Mouse (Mus musculus) embryonic facial prominence, embryonic 15.5 days (tissue): ENCODE results near the gene Atp2b2. TPM values are rescaled to one million over a fixed set of nuclear protein-coding genes. Genes with fewer than 3 reads are reported as not detected.
A peak's percentile ranks its signal among the peaks of the same experiment; 100 is the strongest.
"Not testable (repeated sequence)": the region's sequence is repeated elsewhere in the genome, so short reads cannot be mapped to it uniquely, and the experiment has no call there.

Experiments used
- ATAC-seq: fragments of 200-750 bp; cut with Nextera tagmentation; 2 replicates; pipeline ENCODE4 v1.8.0; 2017; ENCODE audit warnings: low read depth, moderate TSS enrichment; ENCODE audit not compliant: insufficient number of reproducible peaks, low FRiP score, low TSS enrichment
- H3K27ac ChIP-seq: fragments of 300-500 bp; sonication (generic); replicated peaks from 2 replicates; pipeline ENCODE4 v1.5.1; 2015; ENCODE audit warnings: mild to moderate bottlenecking, inconsistent platforms
- H3K27me3 ChIP-seq: fragments of 300-500 bp; sonication (generic); 2 replicates; pipeline ENCODE4 v1.6.1; 2015; ENCODE audit warnings: inconsistent platforms
- H3K36me3 ChIP-seq: fragments of 300-500 bp; sonication (generic); 2 replicates; pipeline ENCODE4 v1.6.1; 2015; ENCODE audit warnings: mild to moderate bottlenecking, inconsistent platforms
- H3K4me1 ChIP-seq: fragments of 300-500 bp; sonication (generic); 2 replicates; pipeline ENCODE4 v1.6.1; 2015; ENCODE audit warnings: inconsistent platforms
- H3K4me2 ChIP-seq: fragments of 300-500 bp; sonication (generic); replicated peaks from 2 replicates; pipeline ENCODE4 v1.6.1; 2015; ENCODE audit warnings: mild to moderate bottlenecking, inconsistent platforms
- H3K4me3 ChIP-seq: fragments of 300-500 bp; sonication (generic); replicated peaks from 2 replicates; pipeline ENCODE4 v1.5.1; 2015; ENCODE audit warnings: mild to moderate bottlenecking, inconsistent platforms
- H3K9ac ChIP-seq: fragments of 300-500 bp; sonication (generic); 2 replicates; pipeline ENCODE4 v1.6.1; 2015; ENCODE audit warnings: inconsistent platforms
- H3K9me3 ChIP-seq: fragments of 300-500 bp; sonication (generic); replicated peaks from 2 replicates; pipeline ENCODE4 v1.6.1; 2016; ENCODE audit warnings: inconsistent platforms
- WGBS: fragments of 180-500 bp; shearing (Covaris S2); methylation state at CpG from one replicate; pipeline ENCODE4 v1.1.7; 2015; 5-methylcytosine and 5-hydroxymethylcytosine counted together
- polyA plus RNA-seq: library from polyadenylated mRNA; unstranded; fragments of >200 nt; fragmentation: Nextera tagmentation; extraction: Ambion mirVana; gene quantifications from 2 replicates; pipeline ENCODE4 v1.2.1, GENCODE M21; 2015

Atp2b2 gene
- polyA plus RNA-seq, 1 experiment from 2014 or later = 0.13 TPM

DNA sequence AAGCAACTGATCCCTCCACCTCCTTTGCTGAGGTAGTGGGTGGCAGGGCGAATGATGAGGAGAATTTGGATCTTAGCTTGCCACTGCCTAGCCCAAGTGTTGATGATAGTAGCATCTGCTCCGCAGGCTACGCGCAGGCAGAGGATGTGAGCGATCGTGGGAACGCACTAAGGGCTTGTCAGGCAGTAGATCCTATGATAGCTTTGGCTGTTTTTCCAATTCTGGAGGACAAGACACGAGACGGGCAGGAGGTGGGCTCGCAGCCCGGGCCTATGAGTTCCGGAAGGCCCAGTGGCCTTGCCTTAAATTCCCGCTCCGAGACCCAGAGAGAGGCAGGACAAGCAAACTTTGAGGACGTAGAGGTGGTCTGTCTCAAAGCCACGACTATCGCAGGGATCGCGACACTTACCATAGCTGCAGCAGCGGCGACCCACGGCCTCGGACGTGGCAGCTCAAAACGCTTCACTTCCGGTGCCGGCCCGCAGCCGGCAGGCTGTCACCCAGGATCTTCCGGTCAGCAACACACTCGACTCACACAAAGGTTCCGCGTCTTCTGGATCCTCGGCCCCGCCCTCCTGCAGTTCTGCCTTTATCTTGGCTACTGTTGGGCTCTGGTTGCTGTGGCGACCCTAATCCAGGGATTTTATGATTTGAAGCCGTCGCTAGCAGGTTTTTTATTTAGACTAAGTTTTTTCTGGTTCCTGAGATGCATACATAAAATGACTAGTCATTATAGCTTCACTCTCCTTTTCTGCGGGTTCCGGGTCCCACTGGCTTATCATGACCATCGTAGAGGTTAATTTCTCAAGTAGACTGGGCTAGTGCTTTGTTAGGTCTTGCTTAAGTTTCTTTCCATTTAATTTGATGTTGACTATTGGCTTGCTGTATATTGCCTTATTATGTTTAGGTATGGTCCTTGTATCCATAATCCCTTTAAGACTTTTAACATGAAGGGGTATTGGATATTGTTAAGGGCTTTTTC lies 301.9 kb downstream of the Atp2b2 start, which contains the start of gene Sec13:
Sec13 (minus strand) TSS at position 508 of the 982 bp plus-strand sequence.
- H3K9me3 ChIP-seq = no peaks in the 10 kb centered on the region
- peaks cover 14% of the 10 kb centered on the region for H3K4me1 ChIP-seq
- H3K9ac ChIP-seq = peak within 1 kb of the TSS; percentile 87
- H3K4me3 ChIP-seq = peak within 1 kb of the TSS; percentile 86
- H3K4me2 ChIP-seq = peak within 1 kb of the TSS; percentile 77
- no peaks in the 10 kb centered on the region for H3K27me3 ChIP-seq
- peaks cover 28% of the 10 kb centered on the region for H3K36me3 ChIP-seq
- peak; percentile 74; the same call in 1 of the 2 replicates for ATAC-seq
- H3K27ac ChIP-seq = peak within 1 kb of the TSS; percentile 80
- WGBS = 7% methylated on average over 41 of the region's 41 CpGs

GRCm38 (mm10) chr6:113737318-113738046 lies 304.9 kb downstream of the Atp2b2 start:
- H3K9ac ChIP-seq = no peak overlapping the region
- H3K9me3 ChIP-seq = no peaks in the 10 kb centered on the region
- no peak overlapping the region for H3K4me2 ChIP-seq
- ATAC-seq = no peak
- H3K4me3 ChIP-seq = no peak overlapping the region
- no peaks in the 10 kb centered on the region for H3K27me3 ChIP-seq
- H3K4me1 ChIP-seq = peaks cover 14% of the 10 kb centered on the region
- no peak overlapping the region for H3K27ac ChIP-seq
- peaks cover 56% of the 10 kb centered on the region for H3K36me3 ChIP-seq
- WGBS = 88% methylated on average over 9 of the region's 9 CpGs

DNA sequence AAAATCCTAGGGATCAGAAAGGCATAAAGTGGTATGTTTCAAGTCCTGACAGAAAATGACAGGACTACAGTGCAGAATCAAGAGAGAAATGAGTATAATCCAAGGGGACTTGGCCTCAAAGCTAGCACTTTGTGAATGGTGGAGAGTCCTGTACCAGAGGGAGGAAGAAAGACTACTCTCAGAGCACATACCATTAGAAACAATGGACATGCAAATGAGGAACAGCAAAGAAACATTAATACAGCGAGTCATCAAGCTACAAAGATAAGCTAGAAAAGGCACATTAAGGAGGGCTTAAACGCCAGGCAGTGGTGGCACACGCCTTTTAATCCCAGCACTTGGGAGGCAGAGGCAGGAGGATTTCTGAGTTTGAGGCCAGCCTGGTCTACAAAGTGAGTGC lies 311.1 kb downstream of the Atp2b2 start:
- Histone ChIP-seq H3K36me3 (peaks cover 96% of the 10 kb centered on the region), H3K4me2 (no peak overlapping the region), H3K27ac (no peak overlapping the region), H3K9me3 (no peaks in the 10 kb centered on the region), H3K9ac (no peak overlapping the region), H3K4me3 (no peak overlapping the region), H3K4me1 (no peaks in the 10 kb centered on the region), H3K27me3 (no peaks in the 10 kb centered on the region)
- WGBS = 90% methylated on average over 3 of the region's 3 CpGs
- ATAC-seq = no peak

DNA sequence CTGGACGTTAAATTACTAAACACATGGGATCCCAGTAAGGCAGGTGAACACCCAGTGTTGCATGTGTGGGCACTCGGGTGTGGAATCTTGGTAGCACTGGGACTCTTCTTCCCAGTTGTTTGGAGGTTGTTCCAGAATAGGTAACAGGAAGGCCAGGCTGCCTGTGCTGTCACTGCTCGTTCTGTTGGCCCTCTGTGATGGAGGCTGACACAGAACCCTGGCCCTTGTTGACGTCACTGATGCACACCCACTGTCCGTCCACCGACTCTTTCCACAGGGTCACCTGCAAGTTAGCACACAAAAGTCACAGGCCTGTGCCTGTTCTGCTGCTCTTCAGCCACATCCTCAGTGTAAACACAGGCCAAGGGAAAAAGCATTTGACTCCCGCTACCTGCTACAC lies 314.2 kb downstream of the Atp2b2 start:
- ATAC-seq = no peak
- WGBS = 90% methylated on average over 7 of the region's 7 CpGs
- H3K27ac ChIP-seq = no peak overlapping the region
- no peak overlapping the region for H3K4me2 ChIP-seq
- no peaks in the 10 kb centered on the region for H3K4me1 ChIP-seq
- peaks cover 94% of the 10 kb centered on the region for H3K36me3 ChIP-seq
- no peaks in the 10 kb centered on the region for H3K9me3 ChIP-seq
- no peaks in the 10 kb centered on the region for H3K27me3 ChIP-seq
- no peak overlapping the region for H3K4me3 ChIP-seq
- H3K9ac ChIP-seq = no peak overlapping the region

GRCm38 (mm10) chr6:113721061-113721460 lies 321.4 kb downstream of the Atp2b2 start:
- no peaks in the 10 kb centered on the region for H3K9me3 ChIP-seq
- H3K4me2 ChIP-seq = no peak overlapping the region
- H3K27me3 ChIP-seq = no peaks in the 10 kb centered on the region
- H3K4me3 ChIP-seq = no peak overlapping the region
- H3K9ac ChIP-seq = no peak overlapping the region
- no peak for ATAC-seq
- H3K36me3 ChIP-seq = peaks cover 60% of the 10 kb centered on the region
- no peaks in the 10 kb centered on the region for H3K4me1 ChIP-seq
- WGBS = 85% methylated on average over 4 of the region's 4 CpGs
- H3K27ac ChIP-seq = no peak overlapping the region

GRCm38 (mm10) chr6:113719878-113720277 lies 322.5 kb downstream of the Atp2b2 start, which contains the start of gene Ghrl:
Gene Ghrl, minus strand, starts transcription at chr6:113719880.
- Histone ChIP-seq H3K4me1 (no peaks in the 10 kb centered on the region), H3K4me2 (no peak within 1 kb of the TSS), H3K9ac (no peak within 1 kb of the TSS), H3K9me3 (no peaks in the 10 kb centered on the region), H3K4me3 (no peak within 1 kb of the TSS), H3K27ac (no peak within 1 kb of the TSS), H3K27me3 (no peaks in the 10 kb centered on the region), H3K36me3 (peaks cover 62% of the 10 kb centered on the region)
- 86% methylated on average over 3 of the region's 3 CpGs for WGBS
- ATAC-seq = no peak

DNA sequence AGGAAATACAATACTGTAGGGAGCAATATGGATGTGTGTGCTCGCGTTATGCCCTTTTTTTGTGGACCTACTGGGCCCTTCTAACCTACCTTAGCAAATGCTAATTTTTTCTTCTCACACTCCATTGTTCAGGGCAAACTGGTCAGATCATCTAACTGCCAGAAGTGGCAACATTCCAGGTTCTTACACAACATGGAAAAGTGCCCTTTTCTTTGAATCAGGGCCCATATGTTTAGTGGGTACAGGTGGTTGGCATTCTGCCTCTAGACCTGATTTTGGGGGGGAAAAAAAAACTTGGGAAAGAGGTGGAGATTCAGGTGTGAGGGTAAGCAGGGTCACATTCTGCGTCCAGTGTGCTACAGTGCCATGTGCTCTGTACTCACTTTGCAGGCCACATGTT lies 324.9 kb downstream of the Atp2b2 start:
- Histone ChIP-seq H3K27me3 (no peaks in the 10 kb centered on the region), H3K4me1 (no peaks in the 10 kb centered on the region), H3K36me3 (peaks cover 68% of the 10 kb centered on the region), H3K9me3 (no peaks in the 10 kb centered on the region), H3K27ac (no peak overlapping the region), H3K4me3 (no peak overlapping the region), H3K4me2 (no peak overlapping the region), H3K9ac (no peak overlapping the region)
- 84% methylated on average over 3 of the region's 3 CpGs for WGBS
- no peak for ATAC-seq

GRCm38 (mm10) chr6:113714797-113715196 lies 327.6 kb downstream of the Atp2b2 start:
- Histone ChIP-seq H3K9me3 (no peaks in the 10 kb centered on the region), H3K27me3 (no peaks in the 10 kb centered on the region), H3K4me1 (no peaks in the 10 kb centered on the region), H3K36me3 (peaks cover 79% of the 10 kb centered on the region), H3K4me3 (no peak overlapping the region), H3K9ac (no peak overlapping the region), H3K27ac (no peak overlapping the region), H3K4me2 (no peak overlapping the region)
- no peak for ATAC-seq
- WGBS = 72% methylated on average over 1 of the region's 1 CpGs

- no peak overlapping the region for H3K4me3 ChIP-seq
Measured at GRCm38 (mm10) chr6:113714276-113714675, 328.1 kb downstream of the Atp2b2 start.

DNA sequence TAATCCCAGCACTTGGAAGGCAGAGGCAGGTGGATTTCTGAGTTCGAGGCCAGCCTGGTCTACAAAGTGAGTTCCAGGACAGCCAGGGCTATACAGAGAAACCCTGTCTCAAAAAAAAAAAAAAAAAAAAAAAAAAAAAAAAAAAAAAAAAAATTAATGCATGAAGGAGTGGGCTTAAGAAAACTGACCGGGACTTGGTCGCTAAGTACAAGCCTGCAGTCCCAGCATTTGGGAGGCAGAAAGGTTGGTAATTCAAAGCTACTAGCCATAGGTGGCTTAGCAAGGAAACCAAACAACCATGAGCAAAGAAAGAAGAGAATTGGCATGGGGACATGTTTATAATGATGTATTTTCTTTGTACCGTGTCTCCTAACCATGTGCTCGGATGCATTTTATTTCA lies 329.0 kb downstream of the Atp2b2 start:
- H3K4me2 ChIP-seq, H3K27ac ChIP-seq, H3K4me3 ChIP-seq, H3K9me3 ChIP-seq, ATAC-seq, H3K4me1 ChIP-seq, H3K9ac ChIP-seq, H3K27me3 ChIP-seq: not testable (repeated sequence)
- peaks cover 88% of the 10 kb centered on the region for H3K36me3 ChIP-seq
- WGBS = 85% methylated on average over 5 of the region's 5 CpGs

More at GRCm38 (mm10) chr6:113714276-113714675, 328.1 kb downstream of the Atp2b2 start:
- H3K9me3 ChIP-seq = no peaks in the 10 kb centered on the region
- 93% methylated on average over 2 of the region's 2 CpGs for WGBS
- H3K4me2 ChIP-seq = no peak overlapping the region
- no peak overlapping the region for H3K9ac ChIP-seq
- H3K4me1 ChIP-seq = no peaks in the 10 kb centered on the region
- no peak for ATAC-seq
- H3K27me3 ChIP-seq = no peaks in the 10 kb centered on the region
- no peak overlapping the region for H3K27ac ChIP-seq
- peaks cover 84% of the 10 kb centered on the region for H3K36me3 ChIP-seq

DNA sequence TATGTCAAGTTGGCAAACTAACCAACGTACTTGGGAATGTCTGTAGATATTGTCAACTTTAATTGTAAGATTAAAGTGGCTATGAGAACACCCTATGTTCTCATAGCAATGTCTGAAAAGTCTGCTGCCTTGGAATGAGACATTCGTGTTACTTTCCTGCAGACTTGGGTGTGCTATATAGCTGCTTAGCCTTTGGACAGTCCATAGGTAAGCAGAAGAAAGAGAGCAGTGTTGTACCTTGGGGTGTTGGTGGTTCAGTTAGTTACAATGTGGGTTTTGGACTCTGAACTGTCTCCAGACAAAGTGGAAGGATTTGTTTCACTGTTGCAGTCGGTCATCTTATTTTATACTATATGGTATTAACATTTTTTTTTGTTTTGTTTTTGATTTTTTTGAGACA lies 329.7 kb downstream of the Atp2b2 start:
- H3K9me3 ChIP-seq = no peaks in the 10 kb centered on the region
- WGBS = 88% methylated on average over 3 of the region's 3 CpGs
- H3K27me3 ChIP-seq = no peaks in the 10 kb centered on the region
- H3K4me2 ChIP-seq = no peak overlapping the region
- no peak for ATAC-seq
- peaks cover 91% of the 10 kb centered on the region for H3K36me3 ChIP-seq
- H3K4me1 ChIP-seq = no peaks in the 10 kb centered on the region
- no peak overlapping the region for H3K27ac ChIP-seq
- no peak overlapping the region for H3K4me3 ChIP-seq
- H3K9ac ChIP-seq = no peak overlapping the region
